Mouse (Mus musculus) lung, embryonic 16.5 days (tissue): ENCODE results near the gene Tspan17. TPM values are rescaled to one million over a fixed set of nuclear protein-coding genes. Genes with fewer than 3 reads are reported as not detected.

Experiments
- ATAC-seq: fragments of 200-750 bp; cut with Nextera tagmentation; 2 replicates; pipeline ENCODE4 v1.8.0; 2017; ENCODE audit warnings: low read depth, mild to moderate bottlenecking, moderate library complexity
- H3K27ac ChIP-seq: fragments of 300-500 bp; sonication (generic); 2 replicates; pipeline ENCODE4 v1.5.1; 2014; ENCODE audit warnings: mild to moderate bottlenecking, control low read depth, low read length
- H3K27me3 ChIP-seq: fragments of 300-500 bp; sonication (generic); 2 replicates; pipeline ENCODE4 v1.6.1; 2014; ENCODE audit warnings: low read depth, low read length, mixed read lengths; ENCODE audit not compliant: control insufficient read depth, insufficient read depth
- H3K36me3 ChIP-seq: fragments of 300-500 bp; sonication (generic); 2 replicates; pipeline ENCODE4 v1.6.1; 2014; ENCODE audit warnings: low read length; ENCODE audit not compliant: control insufficient read depth, insufficient read depth
- H3K4me1 ChIP-seq: fragments of 300-500 bp; sonication (generic); replicated peaks from 2 replicates; pipeline ENCODE4 v1.6.1; 2014; ENCODE audit warnings: low read length, mixed read lengths; ENCODE audit not compliant: control insufficient read depth, insufficient read depth
- H3K4me2 ChIP-seq: fragments of 300-500 bp; sonication (generic); 2 replicates; pipeline ENCODE4 v1.6.1; 2014; ENCODE audit warnings: low read depth, low read length, control low read depth
- H3K4me3 ChIP-seq: fragments of 300-500 bp; sonication (generic); 2 replicates; pipeline ENCODE4 v1.5.1; 2014; ENCODE audit warnings: mild to moderate bottlenecking, low read length, control low read depth
- H3K9ac ChIP-seq: fragments of 300-500 bp; sonication (generic); 2 replicates; pipeline ENCODE4 v1.6.1; 2014; ENCODE audit warnings: low read length, control low read depth
- H3K9me3 ChIP-seq: fragments of 300-500 bp; sonication (generic); 2 replicates; pipeline ENCODE4 v1.6.1; 2016; ENCODE audit warnings: low read length; ENCODE audit not compliant: control insufficient read depth
- WGBS: fragments of 180-500 bp; shearing (Covaris S2); extraction: QIAGEN DNeasy Blood & Tissue Kit; methylation state at CpG from one replicate; pipeline ENCODE4 v1.1.7; 2014; 5-methylcytosine and 5-hydroxymethylcytosine counted together
- polyA plus RNA-seq: library from polyadenylated mRNA; unstranded; fragments of >200 nt; fragmentation: Nextera tagmentation; extraction: Ambion mirVana; gene quantifications from 2 replicates; pipeline ENCODE4 v1.2.1, GENCODE M21; 2015

Tspan17 gene
- 19.6 and 21.0 TPM in 2 replicates for polyA plus RNA-seq

- Histone ChIP-seq H3K27ac (peak within 1 kb of the TSS; percentile 15), H3K36me3 (no peaks in the 10 kb centered on the region), H3K27me3 (peaks cover 4% of the 10 kb centered on the region; the same call in 1 of the 2 replicates), H3K4me1 (peaks cover 7% of the 10 kb centered on the region), H3K9ac (peak within 1 kb of the TSS; percentile 53), H3K4me2 (peak within 1 kb of the TSS; percentile 99), H3K9me3 (no peaks in the 10 kb centered on the region), H3K4me3 (peak within 1 kb of the TSS; percentile 62)
- peak; percentile 93 for ATAC-seq
- WGBS = 2% methylated on average over 49 of the region's 49 CpGs
These were observed at the start of gene Tspan17 for GRCm38 (mm10) chr13:54788740-54789560. Gene Tspan17, plus strand, starts transcription at chr13:54789377.

- H3K4me1 ChIP-seq = peaks cover 7% of the 10 kb centered on the region; the same call in 1 of the 2 replicates
- H3K4me2 ChIP-seq = no peak overlapping the region
- no peaks in the 10 kb centered on the region for H3K36me3 ChIP-seq
- no peak for ATAC-seq
- H3K4me3 ChIP-seq = no peak overlapping the region
- H3K27ac ChIP-seq = no peak overlapping the region
- 29% methylated on average over 6 of the region's 6 CpGs for whole genome bisulfite sequencing
- peaks cover 25% of the 10 kb centered on the region for H3K27me3 ChIP-seq
- no peak overlapping the region for H3K9ac ChIP-seq
- no peaks in the 10 kb centered on the region for H3K9me3 ChIP-seq
These were observed 43.1 kb upstream of the Tspan17 start for GRCm38 (mm10) chr13:54746110-54746509.

GRCm38 (mm10) chr13:54746896-54747295 lies 42.3 kb upstream of the Tspan17 start:
- no peak overlapping the region for H3K4me2 ChIP-seq
- no peaks in the 10 kb centered on the region for H3K9me3 ChIP-seq
- ATAC-seq = no peak
- no peaks in the 10 kb centered on the region for H3K36me3 ChIP-seq
- 29% methylated on average over 10 of the region's 10 CpGs for WGBS
- H3K4me1 ChIP-seq = peaks cover 7% of the 10 kb centered on the region; the same call in 1 of the 2 replicates
- no peak overlapping the region for H3K9ac ChIP-seq
- H3K27me3 ChIP-seq = peaks cover 25% of the 10 kb centered on the region
- no peak overlapping the region for H3K27ac ChIP-seq
- H3K4me3 ChIP-seq = no peak overlapping the region

- 71% methylated on average over 8 of the region's 8 CpGs for WGBS
- Histone ChIP-seq H3K27ac (no peak overlapping the region), H3K4me2 (no peak overlapping the region), H3K4me3 (no peak overlapping the region), H3K9ac (no peak overlapping the region), H3K27me3 (peaks cover 25% of the 10 kb centered on the region), H3K4me1 (peaks cover 7% of the 10 kb centered on the region; the same call in 1 of the 2 replicates), H3K9me3 (no peaks in the 10 kb centered on the region), H3K36me3 (no peaks in the 10 kb centered on the region)
- ATAC-seq = no peak
These were observed 41.0 kb upstream of the Tspan17 start for GRCm38 (mm10) chr13:54748190-54748589.

- Histone ChIP-seq H3K4me2 (no peak overlapping the region), H3K36me3 (no peaks in the 10 kb centered on the region), H3K27me3 (peaks cover 25% of the 10 kb centered on the region), H3K27ac (no peak overlapping the region), H3K9ac (no peak overlapping the region), H3K9me3 (no peaks in the 10 kb centered on the region), H3K4me3 (no peak overlapping the region), H3K4me1 (peaks cover 7% of the 10 kb centered on the region; the same call in 1 of the 2 replicates)
- ATAC-seq = no peak
- 36% methylated on average over 10 of the region's 10 CpGs for WGBS
These were observed 40.5 kb upstream of the Tspan17 start for GRCm38 (mm10) chr13:54748721-54749060.

GRCm38 (mm10) chr13:54749061-54749863 lies 39.9 kb upstream of the Tspan17 start:
- Histone ChIP-seq H3K4me2 (peak overlapping the region; percentile 95), H3K27me3 (peaks cover 25% of the 10 kb centered on the region), H3K9me3 (no peaks in the 10 kb centered on the region), H3K4me1 (peaks cover 7% of the 10 kb centered on the region; the same call in 1 of the 2 replicates), H3K36me3 (no peaks in the 10 kb centered on the region), H3K27ac (no peak overlapping the region), H3K4me3 (peak overlapping the region; percentile 58), H3K9ac (no peak overlapping the region)
- 2% methylated on average over 18 of the region's 100 CpGs for WGBS
- ATAC-seq = peak; percentile 85

GRCm38 (mm10) chr13:54749864-54750411 lies 39.2 kb upstream of the Tspan17 start, which contains the start of gene Gprin1:
Gene Gprin1, minus strand, starts transcription at chr13:54749874.
- no peaks in the 10 kb centered on the region for H3K9me3 ChIP-seq
- H3K4me2 ChIP-seq = peak within 1 kb of the TSS; percentile 95
- peaks cover 25% of the 10 kb centered on the region for H3K27me3 ChIP-seq
- 2% methylated on average over 26 of the region's 29 CpGs for WGBS
- peak; percentile 54 for ATAC-seq
- no peak within 1 kb of the TSS for H3K9ac ChIP-seq
- H3K27ac ChIP-seq = no peak within 1 kb of the TSS
- H3K4me1 ChIP-seq = peaks cover 7% of the 10 kb centered on the region; the same call in 1 of the 2 replicates
- peak within 1 kb of the TSS; percentile 58 for H3K4me3 ChIP-seq
- no peaks in the 10 kb centered on the region for H3K36me3 ChIP-seq

- H3K9ac ChIP-seq = no peak overlapping the region
- H3K36me3 ChIP-seq = no peaks in the 10 kb centered on the region
- no peaks in the 10 kb centered on the region for H3K9me3 ChIP-seq
- no peak for ATAC-seq
- H3K27me3 ChIP-seq = peaks cover 25% of the 10 kb centered on the region
- peaks cover 7% of the 10 kb centered on the region; the same call in 1 of the 2 replicates for H3K4me1 ChIP-seq
- WGBS = under 1% methylated on average over 8 of the region's 8 CpGs
- H3K27ac ChIP-seq = no peak overlapping the region
- no peak overlapping the region for H3K4me3 ChIP-seq
- no peak overlapping the region for H3K4me2 ChIP-seq
These were observed 38.5 kb upstream of the Tspan17 start for GRCm38 (mm10) chr13:54750699-54751098.

GRCm38 (mm10) chr13:54752656-54753055 lies 36.5 kb upstream of the Tspan17 start:
- H3K9me3 ChIP-seq = no peaks in the 10 kb centered on the region
- WGBS = 65% methylated on average over 10 of the region's 10 CpGs
- no peak for ATAC-seq
- peaks cover 9% of the 10 kb centered on the region for H3K4me1 ChIP-seq
- H3K27me3 ChIP-seq = peaks cover 25% of the 10 kb centered on the region
- H3K36me3 ChIP-seq = no peaks in the 10 kb centered on the region
- no peak overlapping the region for H3K27ac ChIP-seq
- H3K4me3 ChIP-seq = no peak overlapping the region
- no peak overlapping the region for H3K4me2 ChIP-seq
- no peak overlapping the region for H3K9ac ChIP-seq
